Mouse (Mus musculus): ENCODE measurements at regions not wholly inside any gene's neighbourhood (a gene's known extent, or its start where the extent isn't known, plus 50 kb on each side); places are given as distances from the start of the nearest gene placed in this dataset.

DNA sequence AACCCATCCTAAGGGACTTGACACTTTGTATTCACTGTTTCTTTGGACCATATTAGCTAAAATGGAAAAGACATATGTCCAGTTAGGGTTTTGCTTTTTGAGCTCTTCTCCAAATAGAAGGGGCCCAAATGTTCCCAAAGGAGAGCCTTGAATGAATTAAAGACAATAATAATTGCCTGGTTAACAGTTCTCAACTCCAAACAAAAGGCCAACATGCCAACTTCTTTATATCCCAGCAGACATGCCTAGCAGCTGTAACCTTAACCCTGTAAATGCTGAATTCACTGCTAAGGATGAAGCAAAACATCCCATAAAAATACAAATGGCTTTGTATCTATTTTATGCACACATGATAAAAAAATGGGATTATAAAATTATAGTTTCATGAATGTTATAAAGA lies 264.2 kb upstream of the Gm10306 start:
- H3K9me3 ChIP-seq (replicated peaks; ENCODE audit: control insufficient read depth, insufficient read depth, low read length, poor library complexity, severe bottlenecking): no peaks in the 10 kb centered on the region
- no peaks in the 10 kb centered on the region for H3K27me3 ChIP-seq (ENCODE audit: control insufficient read depth, insufficient read depth, low read length, poor library complexity, severe bottlenecking)
- no peaks in the 10 kb centered on the region for H3K36me3 ChIP-seq (ENCODE audit: control insufficient read depth, insufficient read depth, low read length, poor library complexity, severe bottlenecking)
- no peak overlapping the region for H3K27ac ChIP-seq (ENCODE audit: insufficient read depth, low read length)
- H3K4me1 ChIP-seq (ENCODE audit: control insufficient read depth, insufficient read depth, low read length): no peaks in the 10 kb centered on the region
- H3K4me3 ChIP-seq (ENCODE audit: low read depth, low read length): no peak overlapping the region
- H3K9ac ChIP-seq (ENCODE audit: low read depth, poor library complexity, severe bottlenecking): no peak overlapping the region
- TF ChIP-seq POLR2A (IDR thresholded peaks at IDR 0.05; ENCODE audit: insufficient read depth, low read length): no peak
- TF ChIP-seq EP300 (IDR thresholded peaks at IDR 0.05; ENCODE audit: insufficient read depth, low read depth, low read length): no peak
- TF ChIP-seq CTCF (IDR thresholded peaks at IDR 0.05; ENCODE audit: low read depth, low read length): no peak

GRCm38 (mm10) chr4:94317298-94317697 lies 239.0 kb upstream of the Gm10306 start:
- Histone ChIP-seq H3K36me3 (ENCODE audit: control insufficient read depth, insufficient read depth, low read length, poor library complexity, severe bottlenecking) (no peaks in the 10 kb centered on the region), H3K9ac (ENCODE audit: low read depth, poor library complexity, severe bottlenecking) (no peak overlapping the region), H3K27ac (ENCODE audit: insufficient read depth, low read length) (no peak overlapping the region), H3K9me3 (replicated peaks; ENCODE audit: control insufficient read depth, insufficient read depth, low read length, poor library complexity, severe bottlenecking) (no peaks in the 10 kb centered on the region), H3K4me3 (ENCODE audit: low read depth, low read length) (no peak overlapping the region), H3K4me1 (ENCODE audit: control insufficient read depth, insufficient read depth, low read length) (no peaks in the 10 kb centered on the region), H3K27me3 (ENCODE audit: control insufficient read depth, insufficient read depth, low read length, poor library complexity, severe bottlenecking) (no peaks in the 10 kb centered on the region)
- TF ChIP-seq EP300 (IDR thresholded peaks at IDR 0.05; ENCODE audit: insufficient read depth, low read depth, low read length) (no peak), CTCF (IDR thresholded peaks at IDR 0.05; ENCODE audit: low read depth, low read length) (no peak), POLR2A (IDR thresholded peaks at IDR 0.05; ENCODE audit: insufficient read depth, low read length) (no peak)

GRCm38 (mm10) chr4:94326759-94327158 lies 229.6 kb upstream of the Gm10306 start:
- TF ChIP-seq CTCF (IDR thresholded peaks at IDR 0.05; ENCODE audit: low read depth, low read length) (no peak), EP300 (IDR thresholded peaks at IDR 0.05; ENCODE audit: insufficient read depth, low read depth, low read length) (no peak), POLR2A (IDR thresholded peaks at IDR 0.05; ENCODE audit: insufficient read depth, low read length) (no peak)
- Histone ChIP-seq H3K9ac (ENCODE audit: low read depth, poor library complexity, severe bottlenecking) (no peak overlapping the region), H3K36me3 (ENCODE audit: control insufficient read depth, insufficient read depth, low read length, poor library complexity, severe bottlenecking) (no peaks in the 10 kb centered on the region), H3K4me3 (ENCODE audit: low read depth, low read length) (no peak overlapping the region), H3K9me3 (replicated peaks; ENCODE audit: control insufficient read depth, insufficient read depth, low read length, poor library complexity, severe bottlenecking) (no peaks in the 10 kb centered on the region), H3K4me1 (ENCODE audit: control insufficient read depth, insufficient read depth, low read length) (no peaks in the 10 kb centered on the region), H3K27me3 (ENCODE audit: control insufficient read depth, insufficient read depth, low read length, poor library complexity, severe bottlenecking) (no peaks in the 10 kb centered on the region), H3K27ac (ENCODE audit: insufficient read depth, low read length) (no peak overlapping the region)

- TF ChIP-seq CTCF (IDR thresholded peaks at IDR 0.05; ENCODE audit: low read depth, low read length) (no peak), POLR2A (IDR thresholded peaks at IDR 0.05; ENCODE audit: insufficient read depth, low read length) (no peak), EP300 (IDR thresholded peaks at IDR 0.05; ENCODE audit: insufficient read depth, low read depth, low read length) (no peak)
- Histone ChIP-seq H3K27me3 (ENCODE audit: control insufficient read depth, insufficient read depth, low read length, poor library complexity, severe bottlenecking) (no peaks in the 10 kb centered on the region), H3K9me3 (replicated peaks; ENCODE audit: control insufficient read depth, insufficient read depth, low read length, poor library complexity, severe bottlenecking) (no peaks in the 10 kb centered on the region), H3K4me3 (ENCODE audit: low read depth, low read length) (no peak overlapping the region), H3K27ac (ENCODE audit: insufficient read depth, low read length) (no peak overlapping the region), H3K36me3 (ENCODE audit: control insufficient read depth, insufficient read depth, low read length, poor library complexity, severe bottlenecking) (no peaks in the 10 kb centered on the region), H3K9ac (ENCODE audit: low read depth, poor library complexity, severe bottlenecking) (no peak overlapping the region), H3K4me1 (ENCODE audit: control insufficient read depth, insufficient read depth, low read length) (no peaks in the 10 kb centered on the region)
These were observed 213.0 kb upstream of the Gm10306 start for GRCm38 (mm10) chr4:94343331-94343730.

GRCm38 (mm10) chr4:94349273-94349672 lies 207.1 kb upstream of the Gm10306 start:
- TF ChIP-seq EP300 (IDR thresholded peaks at IDR 0.05; ENCODE audit: insufficient read depth, low read depth, low read length): no peak
- TF ChIP-seq CTCF (IDR thresholded peaks at IDR 0.05; ENCODE audit: low read depth, low read length): peak; percentile 36
- TF ChIP-seq POLR2A (IDR thresholded peaks at IDR 0.05; ENCODE audit: insufficient read depth, low read length): no peak

GRCm38 (mm10) chr4:94356982-94357381 lies 199.4 kb upstream of the Gm10306 start:
- H3K9ac ChIP-seq (ENCODE audit: low read depth, poor library complexity, severe bottlenecking): no peak overlapping the region
- no peak for TF ChIP-seq EP300 (IDR thresholded peaks at IDR 0.05; ENCODE audit: insufficient read depth, low read depth, low read length)
- no peak for TF ChIP-seq POLR2A (IDR thresholded peaks at IDR 0.05; ENCODE audit: insufficient read depth, low read length)
- TF ChIP-seq CTCF (IDR thresholded peaks at IDR 0.05; ENCODE audit: low read depth, low read length): no peak

More at GRCm38 (mm10) chr4:94349273-94349672, 207.1 kb upstream of the Gm10306 start:
- no peaks in the 10 kb centered on the region for H3K27me3 ChIP-seq (ENCODE audit: control insufficient read depth, insufficient read depth, low read length, poor library complexity, severe bottlenecking)
- no peak overlapping the region for H3K27ac ChIP-seq (ENCODE audit: insufficient read depth, low read length)
- no peaks in the 10 kb centered on the region for H3K9me3 ChIP-seq (replicated peaks; ENCODE audit: control insufficient read depth, insufficient read depth, low read length, poor library complexity, severe bottlenecking)
- H3K36me3 ChIP-seq (ENCODE audit: control insufficient read depth, insufficient read depth, low read length, poor library complexity, severe bottlenecking): no peaks in the 10 kb centered on the region
- H3K4me1 ChIP-seq (ENCODE audit: control insufficient read depth, insufficient read depth, low read length): no peaks in the 10 kb centered on the region
- no peak overlapping the region for H3K4me3 ChIP-seq (ENCODE audit: low read depth, low read length)
- H3K9ac ChIP-seq (ENCODE audit: low read depth, poor library complexity, severe bottlenecking): no peak overlapping the region

More at GRCm38 (mm10) chr4:94356982-94357381, 199.4 kb upstream of the Gm10306 start:
- H3K9me3 ChIP-seq (replicated peaks; ENCODE audit: control insufficient read depth, insufficient read depth, low read length, poor library complexity, severe bottlenecking): no peaks in the 10 kb centered on the region
- H3K27ac ChIP-seq (ENCODE audit: insufficient read depth, low read length): no peak overlapping the region
- H3K4me3 ChIP-seq (ENCODE audit: low read depth, low read length): no peak overlapping the region
- H3K36me3 ChIP-seq (ENCODE audit: control insufficient read depth, insufficient read depth, low read length, poor library complexity, severe bottlenecking): no peaks in the 10 kb centered on the region
- H3K4me1 ChIP-seq (ENCODE audit: control insufficient read depth, insufficient read depth, low read length): no peaks in the 10 kb centered on the region
- H3K27me3 ChIP-seq (ENCODE audit: control insufficient read depth, insufficient read depth, low read length, poor library complexity, severe bottlenecking): no peaks in the 10 kb centered on the region

All from ES-Bruce4 (cell line).